Mouse (Mus musculus) bone marrow, adult 2 months (tissue): ENCODE results near the gene Tmem215. TPM values are rescaled to one million over a fixed set of nuclear protein-coding genes. Genes with fewer than 3 reads are reported as not detected.

Experiments used
- H3K27ac ChIP-seq: fragments of 200-500 bp; 2 replicates; pipeline ENCODE4 v1.5.1; 2012; ENCODE audit warnings: low read depth, mild to moderate bottlenecking, control low read depth, inconsistent platforms, low read length; ENCODE audit not compliant: control insufficient read depth, poor library complexity, insufficient read depth
- H3K4me1 ChIP-seq: fragments of 200-500 bp; 2 replicates; pipeline ENCODE4 v1.6.1; 2011; ENCODE audit warnings: low read length; ENCODE audit not compliant: control insufficient read depth, insufficient read depth
- H3K4me3 ChIP-seq: fragments of 200-500 bp; replicated peaks from 2 replicates; pipeline ENCODE3; 2011; ENCODE audit warnings: mild to moderate bottlenecking, low read depth, low read length, control low read depth; ENCODE audit not compliant: control insufficient read depth
- CTCF ChIP-seq: fragments of 200-500 bp; IDR thresholded peaks from 2 replicates; pipeline ENCODE4 v1.5.1; 2011; ENCODE audit warnings: low read length, control low read depth; ENCODE audit not compliant: control insufficient read depth, insufficient read depth
- POLR2A ChIP-seq: fragments of 200-500 bp; IDR thresholded peaks from 2 replicates; pipeline ENCODE4 v1.6.1; 2011; ENCODE audit warnings: low read depth, mild to moderate bottlenecking, control low read depth, low read length, borderline replicate concordance; ENCODE audit not compliant: control insufficient read depth
- WGBS: fragments of 180-500 bp; shearing (Covaris S2); methylation state at CpG from one replicate; pipeline ENCODE4 v1.1.7; 2018; 5-methylcytosine and 5-hydroxymethylcytosine counted together
- polyA plus RNA-seq: library from polyadenylated mRNA; stranded (reverse); fragments of >200 nt; gene quantifications from 2 replicates; pipeline ENCODE4 v1.2.4, GENCODE M21; 2011; ENCODE audit warnings: low replicate concordance; ENCODE audit not compliant: missing spikeins, insufficient read depth, insufficient read length

The Tmem215 gene
- polyA plus RNA-seq, 1 experiment: not detected

DNA sequence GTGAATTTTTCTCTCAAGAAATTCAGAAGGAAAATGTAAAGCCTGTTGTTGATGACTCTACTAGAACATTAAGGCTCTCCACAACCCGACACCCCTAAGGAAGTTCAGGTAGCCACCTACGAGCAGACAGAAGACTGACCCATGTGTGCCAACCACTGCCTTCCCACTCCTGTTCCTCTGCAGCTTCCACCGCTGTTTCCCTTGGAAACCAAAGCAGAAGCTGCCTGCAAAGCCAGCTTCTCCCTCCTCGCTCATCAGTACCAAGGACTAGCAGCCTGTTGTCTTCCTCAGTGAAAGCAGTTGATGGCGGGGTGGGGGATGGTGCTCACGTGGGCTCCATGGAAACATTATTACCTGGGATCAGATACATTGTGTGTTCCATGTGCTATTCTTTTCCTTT is 14.6 kb downstream of the Tmem215 start:
- Histone ChIP-seq H3K4me3 (no peak overlapping the region), H3K27ac (no peak overlapping the region), H3K4me1 (no peaks in the 10 kb centered on the region)
- TF ChIP-seq POLR2A: no peak
- no peak for TF ChIP-seq CTCF
- WGBS: 66% methylated on average over 6 of the region's 6 CpGs

DNA sequence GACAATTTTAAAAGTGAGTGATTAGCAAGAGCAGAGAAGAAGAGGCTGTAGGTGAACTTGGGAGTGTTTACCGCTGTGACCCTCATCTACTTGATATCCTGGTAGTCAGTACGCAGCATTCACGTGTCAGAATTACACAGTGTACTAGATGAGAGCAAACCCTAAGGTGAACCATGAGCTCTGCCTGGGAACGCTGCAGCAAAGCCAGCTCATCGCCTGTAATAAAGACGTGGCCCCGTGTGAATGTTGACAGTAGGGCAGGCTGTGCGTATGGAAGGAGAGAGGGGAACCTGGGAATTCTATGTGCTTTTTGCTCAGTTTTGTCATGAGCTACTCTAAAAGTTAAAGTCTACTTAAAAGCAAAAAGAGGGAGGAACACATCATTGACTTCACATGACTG is 19.8 kb downstream of the Tmem215 start:
- TF ChIP-seq CTCF (no peak), POLR2A (no peak)
- 85% methylated on average over 8 of the region's 8 CpGs for WGBS
- H3K4me1 ChIP-seq: no peaks in the 10 kb centered on the region
- no peak overlapping the region for H3K27ac ChIP-seq
- H3K4me3 ChIP-seq: no peak overlapping the region

DNA sequence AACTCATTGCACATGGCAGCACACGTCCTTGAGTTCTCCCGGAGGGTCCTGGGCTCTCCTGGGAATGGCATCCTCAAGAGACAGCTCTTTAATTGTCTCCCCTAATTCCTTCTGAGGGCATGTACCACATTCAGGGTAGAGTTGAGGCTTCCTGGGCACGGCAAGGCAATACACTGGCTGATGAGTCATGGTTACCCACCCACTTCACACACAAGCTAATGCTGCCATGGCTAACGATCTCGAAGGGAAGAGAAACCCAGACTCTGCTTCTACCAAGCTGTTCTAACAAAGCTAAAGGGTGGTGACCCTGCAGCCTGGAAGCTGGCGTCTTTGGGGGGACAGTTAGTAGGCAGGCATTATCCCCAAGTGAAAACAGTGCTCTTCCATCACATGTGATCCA is 24.4 kb downstream of the Tmem215 start:
- TF ChIP-seq CTCF (no peak), POLR2A (no peak)
- 55% methylated on average over 6 of the region's 6 CpGs for WGBS

DNA sequence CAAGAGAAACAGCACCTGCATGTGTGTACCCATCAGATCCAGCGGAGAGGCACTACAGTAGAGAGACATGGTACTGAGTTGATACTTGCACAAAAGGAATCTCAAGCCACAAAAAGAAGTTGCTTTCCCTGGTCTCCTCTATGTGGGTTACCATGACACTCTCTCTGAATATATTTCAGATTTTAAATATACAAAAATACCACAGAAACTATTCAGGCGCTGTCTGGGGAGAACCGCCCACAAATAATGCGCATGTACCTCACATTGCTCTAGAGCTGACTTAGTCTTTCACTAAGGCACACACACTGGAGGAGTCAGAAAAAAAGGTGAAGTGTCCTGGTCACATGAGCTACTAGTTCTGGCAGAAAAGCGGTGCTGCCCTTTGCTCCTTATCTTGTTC is 24.8 kb downstream of the Tmem215 start:
- Histone ChIP-seq H3K4me1 (no peaks in the 10 kb centered on the region), H3K4me3 (no peak overlapping the region), H3K27ac (no peak overlapping the region)
- no peak for TF ChIP-seq CTCF
- TF ChIP-seq POLR2A: no peak
- 93% methylated on average over 5 of the region's 5 CpGs for WGBS

More for the DNA sequence above, 24.4 kb downstream of the Tmem215 start:
- no peak overlapping the region for H3K27ac ChIP-seq
- no peak overlapping the region for H3K4me3 ChIP-seq
- H3K4me1 ChIP-seq: no peaks in the 10 kb centered on the region

DNA sequence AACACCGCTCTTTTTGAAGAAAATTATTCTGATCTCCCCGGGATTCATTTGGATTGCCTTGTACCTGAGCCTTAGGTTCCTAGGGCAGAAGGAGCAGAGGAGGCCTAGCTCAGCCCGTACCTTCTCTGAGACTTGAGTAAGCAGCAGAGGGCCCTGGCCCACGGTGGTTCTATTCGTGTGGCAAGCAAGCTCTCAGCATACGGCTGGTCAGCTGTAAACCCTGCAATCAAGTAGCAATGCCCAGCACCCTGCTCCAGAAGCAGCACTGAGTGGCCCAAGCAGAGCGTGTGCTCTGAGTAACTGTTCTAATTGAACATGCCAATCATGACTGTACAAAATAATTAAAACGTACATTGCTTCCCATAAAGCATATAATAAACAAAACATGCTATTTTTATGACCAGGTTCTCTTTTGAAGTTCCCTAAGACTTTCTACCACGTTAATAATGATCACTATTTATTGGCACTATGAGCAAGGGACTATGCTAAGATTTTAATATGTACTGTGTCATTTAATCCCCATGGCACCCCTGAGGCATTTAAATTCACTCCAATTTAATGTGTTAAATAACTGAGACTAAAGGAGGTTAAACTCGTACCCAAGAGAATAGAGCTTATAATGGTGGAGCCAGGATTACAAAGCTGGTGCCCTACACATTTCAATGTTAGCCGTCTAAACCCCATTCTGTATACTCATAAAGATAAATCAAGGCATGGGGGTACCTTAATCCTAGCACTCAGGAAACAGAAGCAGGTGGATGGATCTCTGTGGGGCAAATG is 28.0 kb downstream of the Tmem215 start:
- TF ChIP-seq CTCF (no peak), POLR2A (no peak)
- Histone ChIP-seq H3K27ac (no peak overlapping the region), H3K4me3 (no peak overlapping the region), H3K4me1 (no peaks in the 10 kb centered on the region)
- WGBS: 76% methylated on average over 11 of the region's 11 CpGs

DNA sequence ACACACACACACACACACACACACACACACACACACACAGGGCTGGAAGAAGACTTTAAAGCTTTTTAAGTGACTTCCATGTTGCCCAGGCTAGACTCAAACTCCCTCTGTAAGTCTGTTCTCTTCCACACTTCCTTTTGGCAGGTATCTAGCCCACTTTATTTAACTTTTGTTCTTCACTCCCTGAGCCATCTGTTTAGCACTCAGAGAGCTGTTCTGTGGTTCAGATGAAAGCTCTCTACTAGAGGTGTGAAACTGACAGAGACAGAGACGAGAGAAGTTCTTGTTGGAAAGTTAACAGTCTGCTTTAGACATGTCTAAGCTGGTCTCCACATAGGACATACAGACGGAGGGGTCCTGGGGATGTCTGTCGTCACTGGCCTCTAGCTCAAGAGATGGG is 30.5 kb downstream of the Tmem215 start:
- TF ChIP-seq CTCF (no peak), POLR2A (no peak)
- Histone ChIP-seq H3K27ac (no peak overlapping the region), H3K4me3 (no peak overlapping the region), H3K4me1 (no peaks in the 10 kb centered on the region)
- 82% methylated on average over 3 of the region's 3 CpGs for WGBS

DNA sequence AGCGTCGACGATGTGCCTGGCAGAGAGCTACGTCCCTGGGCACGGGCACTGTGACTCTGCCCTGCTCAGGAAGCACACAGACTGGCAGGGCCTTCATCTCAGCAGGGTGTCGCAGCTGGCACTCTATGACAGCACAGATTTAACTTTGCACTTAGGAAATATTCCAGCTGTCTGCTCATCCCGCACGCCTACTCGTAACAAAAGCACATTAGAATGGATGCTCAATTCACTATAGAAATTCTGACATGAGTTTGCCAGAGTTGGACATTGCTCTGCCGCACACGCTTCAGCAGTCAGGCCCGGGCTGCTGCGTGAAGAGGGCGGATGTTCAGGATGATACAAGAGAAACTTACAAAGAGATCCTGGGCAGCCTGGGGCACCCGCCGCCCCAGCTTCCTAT is 37.6 kb downstream of the Tmem215 start:
- Histone ChIP-seq H3K27ac (no peak overlapping the region), H3K4me3 (no peak overlapping the region), H3K4me1 (no peaks in the 10 kb centered on the region)
- TF ChIP-seq POLR2A (no peak), CTCF (no peak)
- WGBS: 88% methylated on average over 16 of the region's 16 CpGs

DNA sequence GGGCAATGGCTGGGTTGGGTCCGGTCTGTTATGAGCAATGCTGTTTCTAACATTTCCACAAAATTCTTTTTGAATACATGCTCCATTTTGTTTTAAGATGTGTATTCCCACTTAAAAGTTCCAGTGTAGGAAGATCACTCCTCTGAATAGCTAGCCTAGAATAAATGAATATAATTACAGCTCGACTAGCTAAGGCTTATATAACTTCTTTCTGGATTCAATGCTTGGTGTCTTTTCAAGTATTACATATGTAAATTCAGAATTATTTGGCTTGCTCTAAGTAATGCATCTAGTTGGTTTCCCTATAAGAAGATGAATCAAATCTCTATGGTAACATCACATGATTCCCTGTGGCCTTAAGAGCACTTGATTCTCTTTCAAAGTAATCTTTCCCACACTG is 41.3 kb downstream of the Tmem215 start:
- no peak overlapping the region for H3K4me3 ChIP-seq
- H3K4me1 ChIP-seq: no peaks in the 10 kb centered on the region
- no peak overlapping the region for H3K27ac ChIP-seq
- no peak for TF ChIP-seq CTCF
- no peak for TF ChIP-seq POLR2A
- WGBS: 75% methylated on average over 2 of the region's 2 CpGs

DNA sequence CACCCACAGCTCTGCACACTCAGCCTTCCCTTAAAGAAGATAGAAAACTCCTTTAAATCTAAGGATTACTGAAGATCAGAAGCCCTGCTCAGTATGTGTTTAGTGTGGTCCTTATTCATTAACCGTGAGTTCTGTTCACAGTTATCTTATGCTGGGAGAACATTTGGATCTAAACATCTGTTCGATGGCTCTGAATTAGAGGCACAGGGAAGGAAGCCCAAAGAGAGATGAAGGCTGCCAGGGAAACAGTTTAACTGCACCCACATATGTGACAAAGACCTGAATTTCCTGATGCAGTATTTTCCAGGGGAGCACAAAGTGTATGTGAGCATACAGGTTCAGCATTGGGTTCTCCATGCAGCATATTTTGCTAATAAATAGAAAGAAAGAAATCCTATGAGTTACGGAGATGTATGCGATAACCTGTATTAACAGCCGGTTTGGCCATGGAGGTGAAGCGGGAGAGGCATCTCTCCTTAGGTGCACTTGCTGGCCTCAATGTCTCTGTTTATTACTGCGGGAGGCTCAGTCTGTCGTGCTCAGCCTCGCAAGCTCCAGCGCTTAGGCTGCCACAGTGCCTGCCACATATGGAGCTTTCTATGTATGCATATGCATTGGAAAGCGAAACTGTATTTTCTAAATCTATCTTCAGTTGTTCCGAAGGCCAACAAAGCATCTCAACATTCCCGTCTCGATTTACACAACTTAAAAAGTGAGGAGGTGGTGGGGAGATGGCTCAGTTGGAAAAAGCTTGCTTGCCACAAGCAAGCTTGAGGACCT is 46.8 kb downstream of the Tmem215 start:
- WGBS: 91% methylated on average over 14 of the region's 14 CpGs
- TF ChIP-seq POLR2A: no peak
- TF ChIP-seq CTCF: no peak
- Histone ChIP-seq H3K4me3 (no peak overlapping the region), H3K27ac (no peak overlapping the region), H3K4me1 (no peaks in the 10 kb centered on the region)

Other genes with a start within 250 kb of the Tmem215 start
- gene Ddx58, start 232.4 kb upstream of the Tmem215 start, polyA plus RNA-seq: 11.1 and 17.6 TPM in 2 replicates
- gene Smim27, start 202.6 kb upstream of the Tmem215 start, polyA plus RNA-seq: 12.2 and 13.7 TPM in 2 replicates
- 7.9 and 20.6 TPM in 2 replicates for gene Topors, start 202.3 kb upstream of the Tmem215 start, polyA plus RNA-seq
- 30.4 and 44.1 TPM in 2 replicates for gene Ndufb6, start 192.8 kb upstream of the Tmem215 start, polyA plus RNA-seq
- gene Aptx, start 231.0 kb downstream of the Tmem215 start, polyA plus RNA-seq: 7.5 and 17.3 TPM in 2 replicates
- gene Dnaja1, start 250.0 kb downstream of the Tmem215 start, polyA plus RNA-seq: 60.8 and 84.2 TPM in 2 replicates